Mouse (Mus musculus) small intestine, adult 2 months (tissue): Measurements from ENCODE around the gene Rarg.

Experiments used
- CTCF ChIP-seq: fragments of 200-500 bp; IDR thresholded peaks from 2 replicates; pipeline ENCODE4 v1.5.1; 2012; ENCODE audit warnings: low read depth, mild to moderate bottlenecking, control low read depth, inconsistent platforms, low read length, moderate library complexity, mixed read lengths; ENCODE audit not compliant: insufficient replicate concordance, insufficient read length; ENCODE audit errors: extremely low read depth
- POLR2A ChIP-seq: fragments of 200-500 bp; IDR thresholded peaks from 2 replicates; pipeline ENCODE4 v1.6.1; 2012; ENCODE audit warnings: low read depth, mild to moderate bottlenecking, control low read depth, inconsistent platforms, low read length, moderate library complexity

DNA sequence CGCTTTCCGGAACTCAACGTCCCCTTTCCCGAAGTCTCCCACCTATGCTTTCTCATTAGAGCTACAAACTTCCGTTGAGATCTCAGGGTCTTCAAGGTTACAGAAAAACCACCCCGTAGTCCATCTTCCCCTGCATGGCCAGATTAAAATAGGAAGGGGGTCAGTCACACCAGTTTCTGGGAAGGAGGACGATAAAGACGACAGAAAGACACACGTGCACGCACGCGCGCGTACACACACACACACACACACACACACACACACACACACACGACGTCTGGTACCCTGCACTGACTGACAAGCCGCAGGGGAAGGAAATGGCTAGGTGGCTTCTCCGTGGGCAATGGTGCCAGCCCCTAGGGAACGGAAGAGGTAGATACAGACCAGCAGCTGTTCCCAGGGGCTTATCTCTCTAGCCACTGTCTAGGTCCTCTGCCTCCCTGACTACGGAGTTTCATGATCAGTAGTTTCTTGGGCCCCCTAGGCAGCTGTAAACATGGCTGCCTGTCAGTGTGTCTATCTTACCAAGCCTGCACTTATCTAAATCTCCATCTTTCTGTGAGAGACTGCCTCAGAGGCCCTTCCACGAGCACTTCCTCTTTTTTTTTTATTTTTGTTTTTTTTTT is 32.2 kb downstream of the Rarg start:
- TF ChIP-seq CTCF (no peak), POLR2A (no peak)
